In the genomic region with DNA sequence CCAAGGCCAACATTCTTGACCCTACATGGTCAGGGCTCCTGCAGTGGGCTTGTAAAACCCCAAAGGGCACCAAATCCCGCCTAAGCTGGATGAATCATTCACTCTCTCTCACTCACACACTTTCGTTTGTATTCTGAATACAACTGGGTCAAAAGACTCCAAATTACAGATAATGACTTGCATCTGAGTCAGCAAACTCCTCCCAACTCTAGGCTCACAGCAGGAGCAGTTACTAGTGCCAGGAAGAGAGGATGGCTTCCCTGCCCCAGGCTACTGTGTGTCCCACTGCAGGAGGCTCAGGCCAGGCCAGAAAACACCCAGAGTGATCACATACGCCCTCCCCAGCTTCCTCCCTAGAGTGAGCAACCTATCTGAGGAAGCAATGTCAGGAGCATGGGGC, we compare ENCODE assay signal across 9 mouse cellular contexts. TPM values are rescaled to one million over a fixed set of nuclear protein-coding genes. Genes with fewer than 3 reads are reported as not detected.
DNase-seq lines count a peak whose midpoint lies in the region; ATAC-seq lines count a peak whose summit lies in the region.
"Had no signal": no experiment of that assay in that cellular context is flagged by ENCODE, and none has a peak within 500 bp of the region (broad histone marks: within the 10 kb centered on the region; RNA-seq: fewer than 3 reads in every experiment).

No protein-coding gene starts in this region.

- no peak for DNase-seq in heart, adult 8-10 months (ENCODE audit: low spot score)
- peak; percentile 74 for DNase-seq in 416B (ENCODE audit: low read depth)
- DNase-seq in NIH3T3 (ENCODE audit: low read depth): peak; percentile 83
- peak; percentile 61 to 75 for DNase-seq in cerebellum, postnatal 25 days
- DNase-seq in spleen, postnatal 4 days (ENCODE audit: low spot score in 2 of 2): no peak
- DNase-seq in thymus, postnatal 4 days: no peak

- no peak overlapping the region for H3K4me3 ChIP-seq in heart, embryonic 15.5 days
- H3K4me3 ChIP-seq in hindbrain, embryonic 12.5 days: no peak overlapping the region
- H3K4me3 ChIP-seq: midbrain, embryonic 12.5 days had no signal

- peak overlapping the region; percentile 84 for H3K27ac ChIP-seq in heart, embryonic 15.5 days
- no peak overlapping the region for H3K27ac ChIP-seq in hindbrain, embryonic 12.5 days
- H3K27ac ChIP-seq: midbrain, embryonic 12.5 days had no signal

- WGBS in heart, embryonic 15.5 days: 51% methylated on average over 3 of the region's 3 CpGs
- 56% methylated on average over 3 of the region's 3 CpGs for WGBS in hindbrain, embryonic 12.5 days

- no peak overlapping the region for H3K9ac ChIP-seq in heart, embryonic 15.5 days
- H3K9ac ChIP-seq in hindbrain, embryonic 12.5 days: no peak overlapping the region
- H3K9ac ChIP-seq: midbrain, embryonic 12.5 days had no signal

- H3K9me3 ChIP-seq in heart, embryonic 15.5 days (replicated peaks): no peaks in the 10 kb centered on the region
- H3K9me3 ChIP-seq in hindbrain, embryonic 12.5 days (replicated peaks): no peaks in the 10 kb centered on the region
- H3K9me3 ChIP-seq: midbrain, embryonic 12.5 days had no signal

- ATAC-seq in heart, embryonic 15.5 days (replicated peaks; ENCODE audit: insufficient number of reproducible peaks, insufficient read depth, low FRiP score, low read depth): no peak
- no peak for ATAC-seq in hindbrain, embryonic 12.5 days (ENCODE audit: low FRiP score)

- H3K4me2 ChIP-seq in heart, embryonic 15.5 days: no peak overlapping the region
- H3K4me2 ChIP-seq in hindbrain, embryonic 12.5 days (replicated peaks): no peak overlapping the region
- H3K4me2 ChIP-seq: midbrain, embryonic 12.5 days had no signal

- peaks cover 94% of the 10 kb centered on the region for H3K4me1 ChIP-seq in heart, embryonic 15.5 days (replicated peaks)
- peaks cover 14% of the 10 kb centered on the region for H3K4me1 ChIP-seq in hindbrain, embryonic 12.5 days
- H3K4me1 ChIP-seq: midbrain, embryonic 12.5 days had no signal

- H3K27me3 ChIP-seq in heart, embryonic 15.5 days: no peaks in the 10 kb centered on the region
- H3K27me3 ChIP-seq in hindbrain, embryonic 12.5 days: no peaks in the 10 kb centered on the region
- H3K27me3 ChIP-seq: midbrain, embryonic 12.5 days had no signal

- peaks cover 35% of the 10 kb centered on the region for H3K36me3 ChIP-seq in heart, embryonic 15.5 days
- H3K36me3 ChIP-seq in hindbrain, embryonic 12.5 days: peaks cover 75% of the 10 kb centered on the region

RNA-seq across cellular contexts. Expression of a gene that starts 9.1 kb away (rescaled TPM):
- 197 and 230 TPM in 2 replicates for polyA plus RNA-seq in heart, embryonic 15.5 days (2015; fragmentation: Nextera tagmentation; extraction: Ambion mirVana)
- 100 to 1,000 TPM; 109 to 129 (median 118) TPM for total RNA-seq in heart, adult 8-10 months (2022)
- polyA plus RNA-seq in hindbrain, embryonic 12.5 days (2016; fragmentation: Nextera tagmentation; extraction: Ambion mirVana): 160 and 167 TPM in 2 replicates

RNA-seq across cellular contexts. Expression of a gene that starts 51.0 kb away (rescaled TPM):
- polyA plus RNA-seq in heart, embryonic 15.5 days (2015; fragmentation: Nextera tagmentation; extraction: Ambion mirVana): 0.20 and 0.48 TPM in 2 replicates
- total RNA-seq in heart, adult 8-10 months (2022): 1 to 10 TPM in 3 of 4 experiments, under 1 TPM in 1; 0.94 to 2.1 (median 1.6) TPM
- polyA plus RNA-seq in hindbrain, embryonic 12.5 days (2016; fragmentation: Nextera tagmentation; extraction: Ambion mirVana): 0.15 and 0.61 TPM in 2 replicates

Comparison
In these comparisons a context has a peak if more than half of its experiments do, and no peak if none do; other contexts are left out.
1. DNase-seq: peak in 416B (single experiment), NIH3T3 (single experiment) and cerebellum, postnatal 25 days (2 of 2); none in heart, adult 8-10 months (single experiment), spleen, postnatal 4 days (0 of 2) and thymus, postnatal 4 days (single experiment).